Mouse (Mus musculus) naive thymus-derived CD4-positive, alpha-beta T cell, adult 5 months (primary cell): Measurements from ENCODE around the gene Rbm33. TPM values are rescaled to one million over a fixed set of nuclear protein-coding genes. Genes with fewer than 3 reads are reported as not detected.

Experiments
- polyA plus RNA-seq: library from polyadenylated mRNA; unstranded; fragments of 100-300 nt; shearing (Covaris generic); gene quantifications from one replicate; pipeline ENCODE4 v1.2.1, GENCODE M21; 2017

The Rbm33 gene
- polyA plus RNA-seq = 123 TPM

GRCm38 (mm10) chr5:28316722-28317245 lies at the start of gene Rbm33:
Gene Rbm33 (plus strand): TSS chr5:28317121.

GRCm38 (mm10) chr5:28466760-28467306 lies 149.9 kb downstream of the Rbm33 start, which contains the start of gene Shh:
Gene Shh (minus strand): TSS chr5:28467256.

Other genes starting within 250 kb of the Rbm33 start
- gene Insig1, start 245.8 kb upstream of the Rbm33 start, polyA plus RNA-seq = 89.8 TPM
- gene En2, start 151.4 kb upstream of the Rbm33 start, polyA plus RNA-seq = not detected
- gene Cnpy1, start 71.3 kb upstream of the Rbm33 start, polyA plus RNA-seq = not detected
- gene Shh, start 150.1 kb downstream of the Rbm33 start, polyA plus RNA-seq = not detected